Mouse (Mus musculus): ENCODE results near the gene Loxl1.

The Loxl1 gene

DNA sequence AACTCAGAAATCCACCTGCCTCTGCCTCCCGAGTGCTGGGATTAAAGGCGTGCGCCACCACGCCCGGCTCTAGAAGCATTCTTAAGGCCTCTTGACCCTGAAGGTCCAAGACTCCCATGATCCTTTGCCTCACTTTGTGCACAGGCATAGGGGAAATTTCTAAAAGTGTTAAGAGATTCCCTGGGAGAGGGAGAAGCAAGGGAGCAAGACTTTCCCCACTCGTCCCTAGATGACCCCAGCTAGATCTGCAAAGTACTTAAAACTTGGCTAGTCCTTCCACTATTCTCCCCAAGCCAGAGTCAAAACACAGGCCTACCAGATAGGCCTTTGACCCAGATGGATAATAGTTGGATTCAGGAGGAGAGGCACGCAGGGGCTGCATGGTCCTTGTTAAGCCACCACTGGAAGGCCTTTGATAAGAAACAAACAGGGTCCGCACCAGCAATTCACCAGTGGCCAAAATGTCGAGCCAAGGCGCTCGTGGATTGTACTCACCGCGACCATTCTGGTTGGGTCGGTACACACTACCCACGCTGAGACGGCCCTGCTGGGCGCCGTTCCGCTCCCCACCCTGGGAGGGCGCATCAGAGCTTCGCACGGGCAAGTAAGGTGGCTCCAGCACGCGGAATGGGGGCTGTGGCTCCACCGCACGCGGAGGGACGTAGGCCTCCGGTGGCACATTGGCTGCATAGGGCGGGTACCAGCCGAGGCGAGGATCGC is 1.6 kb downstream of the Loxl1 start:
- no peak for DNase-seq (ENCODE audit: low spot score)

DNA sequence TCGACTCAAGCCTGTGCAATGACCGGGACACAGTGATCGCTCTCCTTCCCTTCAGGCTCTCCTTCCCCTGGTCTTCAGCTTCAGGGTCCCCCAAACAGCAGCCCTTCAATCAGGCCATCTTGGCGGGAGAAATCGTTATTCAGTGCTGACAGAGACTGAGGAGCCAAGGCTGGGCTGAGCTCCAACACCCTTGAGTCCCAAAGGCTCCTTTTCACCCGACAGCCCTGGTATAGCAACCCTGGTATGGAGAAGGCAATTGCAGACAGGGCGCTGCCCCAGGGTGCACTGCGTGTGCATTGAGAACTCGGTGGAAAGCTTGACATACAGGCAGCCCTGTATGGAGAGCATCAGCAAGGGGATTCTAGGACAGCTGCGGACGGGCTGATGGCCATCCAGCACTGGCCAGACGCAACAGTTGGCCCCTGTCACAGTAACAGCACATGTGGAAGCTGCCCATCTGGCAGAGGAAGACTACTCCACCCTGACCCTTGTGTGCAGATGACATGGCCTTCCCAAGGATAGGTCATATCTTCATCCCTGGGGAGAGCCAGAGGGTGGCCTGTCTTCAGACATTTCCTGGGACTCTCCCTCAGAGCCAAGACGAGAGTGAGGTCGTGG is 2.8 kb downstream of the Loxl1 start:
- DNase-seq (ENCODE audit: low spot score) = no peak

DNA sequence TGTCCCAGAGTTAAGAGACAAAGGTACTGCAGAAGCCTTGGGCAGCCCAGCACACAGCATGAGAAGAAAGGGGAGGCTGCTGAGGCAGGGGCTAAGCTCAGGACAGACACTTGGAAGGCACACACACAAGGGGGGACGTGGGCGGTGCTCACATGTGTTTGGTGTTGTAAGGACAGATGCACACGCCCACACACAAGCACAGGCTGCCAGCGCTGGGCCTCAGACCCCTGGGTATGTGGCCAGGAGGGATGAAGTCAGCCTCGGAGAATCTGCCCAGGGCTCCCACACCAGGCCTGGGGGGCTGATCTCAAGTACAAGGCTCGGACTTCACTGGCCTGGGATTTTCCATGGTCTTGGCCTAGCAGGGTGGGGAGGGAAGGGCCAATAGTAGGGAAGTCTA is 4.6 kb downstream of the Loxl1 start:
- DNase-seq (ENCODE audit: low spot score) = no peak

DNA sequence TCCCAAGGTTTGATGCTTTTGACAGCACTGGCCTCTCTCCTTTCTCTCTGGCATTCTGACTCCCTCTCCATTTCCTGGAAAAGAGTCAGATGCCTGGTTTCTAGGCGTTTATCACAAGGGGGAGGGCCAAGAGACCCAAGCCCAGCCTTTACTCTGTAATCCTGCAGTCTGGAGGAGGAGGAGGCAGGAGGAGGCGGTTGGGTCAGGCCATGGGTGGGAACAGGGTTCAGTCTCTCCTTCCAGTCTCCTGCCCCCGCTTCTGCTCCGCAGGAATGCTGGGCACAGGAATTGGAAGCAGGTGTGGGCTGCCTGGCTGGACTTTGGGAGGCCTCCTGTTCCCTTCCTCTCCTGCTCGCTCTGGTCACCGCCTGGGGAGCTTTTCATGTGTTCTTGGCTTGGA is 7.3 kb downstream of the Loxl1 start:
- no peak for DNase-seq (ENCODE audit: low spot score)

DNA sequence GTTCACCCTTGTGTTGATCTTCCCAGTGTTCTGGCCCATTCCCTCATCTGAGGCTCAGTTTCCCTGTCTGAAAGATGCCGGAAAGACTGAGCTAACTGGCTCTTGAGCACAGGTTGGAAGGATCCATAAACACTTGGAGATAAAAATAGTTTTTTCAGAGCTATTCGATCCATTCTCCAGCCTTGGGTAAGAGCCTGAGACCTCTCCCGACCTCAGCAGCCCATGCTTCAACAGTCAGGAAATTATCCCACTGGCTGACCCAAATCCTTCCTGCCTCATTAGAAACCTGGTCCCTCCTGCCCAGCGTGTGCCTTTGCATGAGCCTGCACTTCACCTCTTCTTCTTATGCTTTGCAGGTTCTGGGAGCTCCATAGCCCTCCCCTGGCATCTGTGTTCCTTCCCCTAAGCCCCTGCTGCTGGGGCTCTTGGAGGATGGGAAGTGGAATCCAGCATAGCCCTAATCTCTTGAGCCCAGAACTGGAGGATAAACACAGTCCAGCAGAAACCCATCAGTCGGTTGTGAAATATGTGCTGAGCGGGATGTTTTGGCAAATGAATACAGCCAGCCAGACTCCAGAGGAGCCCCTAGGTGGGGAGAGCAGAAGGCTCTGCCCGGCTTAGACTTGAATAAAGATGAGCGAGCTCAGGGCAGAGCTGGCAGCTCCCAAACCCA is 9.3 kb downstream of the Loxl1 start:
- DNase-seq (ENCODE audit: low spot score) = no peak

DNA sequence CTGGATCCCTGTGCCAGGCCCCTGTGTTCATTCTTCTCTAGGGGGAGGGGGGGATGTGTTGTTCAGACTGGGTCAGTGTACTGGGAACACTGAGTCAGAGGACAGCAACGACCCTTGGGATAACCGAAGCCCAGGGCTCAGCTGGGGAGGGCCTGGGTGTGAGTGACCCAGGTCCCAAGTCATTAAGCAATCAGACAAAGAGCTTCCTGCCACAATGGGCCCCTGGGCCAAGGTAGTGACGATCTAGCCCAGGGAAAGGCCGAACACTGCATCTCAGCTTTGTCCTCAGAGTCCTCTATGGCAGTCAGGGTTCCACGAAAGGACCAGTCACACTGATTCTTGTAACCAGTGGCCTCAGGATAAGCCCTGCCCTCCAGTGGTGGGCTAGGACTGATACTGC is 9.9 kb downstream of the Loxl1 start:
- DNase-seq (ENCODE audit: low spot score) = no peak

DNA sequence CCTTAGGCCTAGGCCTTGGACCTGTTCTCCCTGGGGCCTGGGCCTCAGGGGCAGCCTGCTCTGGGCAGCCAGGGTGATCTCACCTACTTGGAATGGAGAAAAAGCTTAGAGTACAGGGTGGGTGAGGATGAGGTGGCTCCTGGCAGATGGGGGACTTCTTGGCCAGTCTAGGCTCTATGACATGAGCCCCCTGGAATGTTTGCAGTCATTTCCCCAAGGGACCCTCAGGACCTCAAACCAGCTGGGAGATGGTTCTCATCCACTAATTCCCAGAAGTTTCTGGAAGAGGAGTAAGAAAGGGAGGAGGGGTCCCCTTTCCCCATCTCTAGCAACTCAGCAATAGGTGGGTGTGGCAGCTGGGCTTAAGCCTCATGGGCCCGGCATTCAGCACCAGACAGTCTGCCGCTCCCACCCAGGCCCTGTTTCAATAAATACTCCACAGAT is 13.6 kb downstream of the Loxl1 start:
- no peak for DNase-seq (ENCODE audit: low spot score)

DNA sequence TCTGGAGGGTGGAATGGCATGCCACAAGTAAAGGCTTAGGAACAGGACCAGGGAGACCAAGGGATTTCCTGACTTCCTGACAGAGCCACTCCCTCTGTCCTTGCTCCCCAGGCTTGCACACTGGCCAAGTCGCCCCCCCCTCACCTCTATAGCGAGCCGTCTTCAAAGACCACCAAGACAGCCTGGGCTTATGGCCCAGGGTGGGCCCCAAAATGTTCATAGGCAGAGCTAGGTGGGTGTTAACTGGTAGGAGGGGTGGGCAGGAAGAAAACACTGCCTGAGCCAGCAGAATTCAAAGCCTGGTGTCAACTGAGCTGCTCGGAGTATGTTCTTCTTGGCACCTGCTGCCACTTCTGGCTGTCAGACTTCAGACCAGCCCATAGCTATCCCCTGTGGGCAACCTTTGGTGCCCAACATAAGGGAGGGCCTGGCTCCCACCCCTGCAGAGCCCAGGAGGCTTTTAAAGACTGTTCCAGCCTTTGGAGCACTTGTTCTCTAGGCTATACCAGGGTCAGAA is 15.0 kb downstream of the Loxl1 start:
- DNase-seq (ENCODE audit: low spot score) = no peak

DNA sequence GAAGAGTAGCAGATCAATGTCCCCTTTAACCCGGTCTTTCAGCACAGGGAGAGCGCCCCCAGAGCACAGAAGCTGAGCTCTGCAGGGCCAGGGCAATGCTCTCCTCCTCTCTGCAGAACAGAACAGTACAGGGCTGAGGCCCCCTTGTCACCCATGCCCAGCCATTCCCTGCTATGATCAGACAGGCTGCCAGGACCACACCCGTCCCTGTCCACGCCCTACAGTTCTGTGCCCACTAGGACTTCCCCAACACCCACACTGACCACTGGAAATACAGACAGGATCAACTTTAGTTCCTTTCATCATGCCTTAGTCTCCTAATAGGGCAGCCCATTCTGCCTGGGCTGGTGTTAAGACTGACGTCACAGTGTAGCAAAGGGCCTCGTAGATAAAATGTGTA is 15.9 kb downstream of the Loxl1 start:
- no peak for DNase-seq (ENCODE audit: low spot score)

DNA sequence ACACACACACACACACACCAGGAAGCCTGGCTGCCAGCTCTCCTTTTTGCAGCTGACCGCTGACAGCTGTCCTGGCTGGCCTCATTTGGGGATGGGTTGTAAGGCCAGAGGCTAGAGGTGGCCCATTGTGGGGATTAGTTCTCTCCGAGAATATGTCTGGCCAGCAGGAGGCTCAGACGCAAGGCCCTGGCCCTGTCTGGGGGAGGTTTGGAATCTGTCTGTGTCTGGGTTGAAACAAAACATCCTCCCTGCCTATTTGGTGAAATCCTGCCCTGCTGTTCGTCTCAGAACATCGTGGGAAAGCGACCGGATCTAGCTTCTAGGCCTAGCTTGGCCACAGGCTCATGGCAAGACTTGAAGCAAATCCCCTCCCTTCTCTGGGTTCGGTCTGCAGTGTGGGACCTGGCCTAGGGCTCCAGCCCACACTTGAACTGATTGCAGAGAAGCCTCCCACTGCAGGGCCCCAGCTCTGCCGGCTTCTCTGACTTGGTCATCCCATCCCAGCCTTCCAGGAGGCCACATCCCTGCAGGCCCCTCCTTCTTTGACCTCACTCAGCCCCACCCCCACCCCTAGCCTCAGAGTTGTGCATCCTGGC is 17.1 kb downstream of the Loxl1 start:
- DNase-seq (ENCODE audit: low spot score) = no peak

DNA sequence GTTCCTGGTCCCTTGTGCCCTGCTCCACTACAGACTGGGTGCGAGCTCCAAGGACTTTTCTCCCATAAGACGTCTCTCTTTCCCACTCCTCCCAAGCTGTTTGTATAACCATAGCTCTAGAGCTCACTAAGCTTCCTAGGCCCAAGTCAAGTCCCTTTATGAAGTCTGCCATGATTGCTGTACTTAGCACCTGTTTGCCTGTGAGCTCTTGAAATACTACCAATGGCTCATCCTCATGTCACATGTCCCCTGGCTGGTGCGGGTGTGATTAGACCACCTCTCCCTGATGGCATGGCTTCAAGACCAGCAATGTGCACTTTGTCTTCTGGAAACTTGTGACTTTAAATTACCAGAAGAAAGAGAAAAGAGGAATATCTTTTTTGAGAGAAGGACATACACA is 17.6 kb downstream of the Loxl1 start:
- DNase-seq (ENCODE audit: low spot score) = no peak

DNA sequence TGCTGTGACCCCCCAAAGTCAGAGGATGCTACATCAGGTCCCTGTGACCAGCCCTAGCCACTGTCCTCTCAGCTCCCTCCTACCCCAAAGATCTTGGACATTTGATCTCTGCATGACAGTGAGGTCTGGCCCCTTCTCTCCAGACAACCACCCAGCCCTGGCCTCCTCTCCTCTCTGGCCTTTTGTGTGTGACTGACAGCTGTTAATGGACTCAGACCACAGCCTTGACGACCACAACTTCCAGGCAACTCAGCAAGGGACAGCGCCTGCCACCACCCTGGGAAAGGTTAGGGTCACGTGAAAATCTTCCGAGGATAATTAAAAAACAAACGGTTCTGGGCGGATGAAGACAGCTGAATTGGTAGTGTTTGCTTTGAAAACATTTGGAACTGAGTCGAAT is 18.5 kb downstream of the Loxl1 start:
- no peak for DNase-seq (ENCODE audit: low spot score)

DNA sequence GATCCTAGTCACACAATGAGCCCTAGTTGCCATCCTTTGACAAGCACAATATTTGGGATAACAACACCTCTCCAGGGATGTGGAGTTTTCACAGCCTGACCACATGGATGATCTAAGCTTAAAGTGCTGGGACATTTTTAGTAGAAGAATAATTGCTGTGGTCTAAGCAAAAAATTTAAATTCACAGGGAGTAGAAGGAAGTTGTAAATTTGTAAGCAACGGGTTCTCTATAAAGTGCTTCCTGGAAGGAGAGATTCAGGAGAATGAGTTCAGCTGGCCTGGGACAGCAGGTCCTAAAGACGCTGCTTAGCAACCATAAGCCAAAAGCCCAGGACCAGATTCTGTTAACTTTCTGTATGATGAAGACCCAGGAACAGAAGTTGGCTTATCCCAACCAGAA is 23.1 kb downstream of the Loxl1 start:
- no peak for DNase-seq (ENCODE audit: low spot score)

DNA sequence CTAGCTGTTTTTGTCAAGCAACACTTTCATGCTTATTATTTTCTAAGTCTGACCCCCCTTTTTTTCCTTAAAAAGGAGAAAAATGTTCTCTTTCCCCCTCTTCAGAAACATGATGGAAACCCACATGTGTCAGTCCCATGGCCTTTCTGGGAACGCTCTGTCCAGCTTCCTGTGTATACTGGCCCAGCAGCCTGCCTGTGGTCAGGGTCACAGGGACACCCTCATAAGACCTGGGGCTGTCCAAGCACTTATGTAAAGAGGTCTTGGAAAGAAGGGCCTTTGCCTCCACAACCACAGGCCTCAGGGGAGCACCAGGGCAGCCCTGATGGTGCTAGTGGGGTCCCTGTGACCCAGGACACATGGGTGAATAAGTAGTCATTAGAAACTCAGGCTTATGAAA is 23.9 kb downstream of the Loxl1 start:
- no peak for DNase-seq (ENCODE audit: low spot score)

DNA sequence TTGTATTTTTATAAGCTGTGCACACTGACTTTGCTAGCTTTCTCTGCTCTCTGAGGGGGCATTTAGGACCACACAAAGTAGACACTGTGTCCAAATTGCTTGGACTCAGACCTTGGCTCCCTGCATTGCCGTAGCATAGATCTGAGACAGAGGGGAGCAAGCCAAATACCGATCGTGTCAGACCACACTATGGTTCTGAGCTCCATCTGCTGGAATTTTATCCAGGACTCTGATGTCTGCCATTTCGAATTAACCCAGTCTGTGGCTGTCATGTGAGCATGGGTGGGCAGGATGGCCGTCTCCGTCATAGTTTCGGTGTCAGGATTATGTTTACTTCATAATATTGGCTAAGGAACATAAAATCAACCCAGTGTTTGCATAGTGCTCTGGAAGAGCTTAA is 29.6 kb downstream of the Loxl1 start:
- DNase-seq (ENCODE audit: low spot score) = no peak

DNA sequence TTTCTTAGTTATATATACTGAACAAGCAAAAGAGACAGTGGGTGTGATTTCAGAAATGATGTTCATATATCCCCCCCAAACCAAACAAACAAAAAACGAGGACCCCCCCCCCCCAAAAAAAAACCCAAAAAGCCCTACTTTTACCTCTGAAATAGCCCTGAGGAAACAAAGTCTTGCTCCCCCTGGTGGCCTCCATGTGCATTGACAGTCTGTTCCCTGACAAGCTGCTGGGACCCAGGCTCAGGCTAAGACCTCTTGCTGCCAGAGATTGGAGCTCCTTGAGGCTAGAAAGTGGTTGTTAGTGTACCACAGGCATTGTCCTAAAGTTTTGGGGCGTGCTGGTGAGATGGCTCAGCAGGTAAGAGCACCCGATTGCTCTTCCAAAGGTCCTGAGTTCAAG is 31.4 kb downstream of the Loxl1 start:
- DNase-seq (ENCODE audit: low spot score) = no peak

DNA sequence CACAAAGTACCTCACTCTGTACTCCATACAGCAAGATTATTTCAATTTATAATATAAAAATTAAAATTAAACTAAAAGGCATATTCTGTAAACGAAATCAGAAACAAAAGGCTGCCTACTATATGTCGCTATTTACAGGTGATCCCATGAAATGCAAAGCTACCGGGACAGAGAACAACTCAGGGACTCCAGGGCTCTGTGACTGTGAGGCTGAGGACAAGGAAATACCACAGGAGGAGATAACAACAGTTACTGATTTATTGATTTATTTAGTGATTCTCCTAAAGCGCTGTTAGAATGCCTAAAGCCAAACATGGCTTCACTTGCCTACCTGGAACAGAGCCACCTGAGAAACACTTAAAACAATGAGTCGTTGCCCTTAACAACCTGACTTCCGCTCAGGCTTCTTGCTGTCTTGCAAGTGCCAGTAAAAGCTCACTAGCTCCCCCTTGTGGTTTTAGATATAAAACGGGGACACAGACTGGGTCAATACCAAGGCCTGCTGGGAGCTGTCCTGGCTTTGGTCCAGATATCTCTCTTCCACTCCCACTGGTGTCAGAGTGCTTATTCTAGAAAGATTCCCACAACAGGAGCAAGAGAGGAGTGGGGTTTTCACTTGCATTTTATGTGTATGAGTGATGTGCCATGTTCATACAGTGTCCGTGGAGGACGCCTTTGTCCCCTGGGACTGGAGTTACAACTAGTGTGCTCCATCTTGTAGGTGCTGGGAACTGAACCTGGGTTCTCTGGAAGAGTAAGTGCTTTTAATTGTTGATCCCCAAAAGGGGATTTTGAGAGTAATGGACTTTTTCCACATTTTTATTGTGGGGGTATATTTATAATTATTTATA is 32.5 kb downstream of the Loxl1 start:
- DNase-seq (ENCODE audit: low spot score) = peak; percentile 64

DNA sequence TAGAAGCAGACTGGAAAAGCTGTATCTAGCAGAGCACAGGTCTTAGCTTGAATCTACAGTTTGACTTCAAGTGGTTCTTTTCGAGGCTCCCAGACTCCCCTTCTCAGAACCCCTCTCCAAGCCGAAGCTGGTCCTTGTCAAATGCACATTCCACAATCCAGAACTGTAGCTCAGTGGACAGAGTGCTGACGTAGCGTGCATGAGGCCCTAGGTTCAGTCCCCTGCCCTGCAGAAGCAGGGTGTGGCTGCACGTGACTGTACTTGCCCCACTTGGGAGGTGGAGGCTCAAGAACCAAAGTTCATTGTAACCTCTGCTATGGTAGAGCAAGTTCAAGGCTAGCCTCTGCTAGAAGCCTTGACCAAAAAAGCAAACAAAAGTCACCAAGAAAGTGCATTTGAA is 33.2 kb downstream of the Loxl1 start:
- DNase-seq (ENCODE audit: low spot score) = no peak

DNA sequence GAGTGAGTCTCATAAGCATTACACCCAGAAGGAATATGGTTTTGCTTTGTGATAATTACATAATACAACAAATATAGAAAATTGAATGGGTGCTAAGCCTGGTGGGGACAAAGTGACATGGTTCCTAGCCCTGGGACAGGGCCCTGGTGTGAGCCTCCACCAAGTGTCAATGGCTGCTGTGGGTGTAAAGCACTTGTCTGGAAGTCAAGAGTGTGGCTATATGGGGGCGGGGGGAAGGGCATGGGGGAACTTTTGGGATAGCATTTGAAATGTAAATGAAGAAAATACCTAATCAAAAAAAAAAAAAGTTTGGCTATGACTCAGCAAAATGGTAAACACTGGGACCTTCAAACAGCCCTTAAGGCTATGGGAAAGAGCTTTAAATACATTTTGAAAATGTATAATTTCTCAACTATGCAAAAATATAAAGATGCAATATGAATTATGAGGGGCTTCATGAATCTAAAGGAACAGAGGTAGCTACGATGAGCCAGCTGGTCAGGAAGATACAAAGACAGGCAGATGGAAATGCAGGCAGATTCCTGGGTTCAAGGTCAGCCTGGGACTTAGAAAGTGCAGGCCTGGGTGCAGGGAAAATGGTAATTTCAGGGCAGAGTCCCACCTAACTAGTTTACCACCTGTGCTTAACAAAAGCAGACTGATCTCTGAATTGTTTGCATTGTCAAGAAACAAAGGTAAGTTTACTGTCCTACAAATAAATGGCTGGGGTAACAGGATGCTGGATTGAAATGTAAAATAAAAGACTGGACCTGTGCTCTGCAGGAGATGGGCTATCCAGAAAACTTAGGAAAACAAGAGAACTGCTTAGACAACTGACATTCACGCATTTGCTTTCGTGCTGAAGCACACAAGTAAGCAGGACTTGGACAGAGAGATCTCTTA is 33.9 kb downstream of the Loxl1 start:
- DNase-seq (ENCODE audit: low spot score) = no peak

DNA sequence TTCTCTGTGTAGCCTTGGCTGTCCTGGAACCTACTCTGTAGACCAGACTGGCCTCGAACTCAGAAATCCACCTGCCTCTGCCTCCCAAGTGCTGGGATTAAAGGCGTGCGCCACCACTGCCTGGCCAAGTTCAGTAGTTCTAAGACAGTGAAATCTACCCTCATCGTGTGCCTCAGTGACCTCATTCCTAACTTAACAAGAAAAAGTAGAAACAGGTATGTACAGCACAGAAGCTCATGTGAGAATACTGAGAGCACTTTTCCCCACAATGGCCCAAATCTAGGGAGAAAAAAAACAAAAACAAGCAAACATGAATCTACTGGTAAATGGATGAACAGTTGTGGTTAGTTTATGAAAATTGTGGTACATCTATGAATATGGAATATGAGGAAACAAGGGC is 34.7 kb downstream of the Loxl1 start:
- DNase-seq (ENCODE audit: low spot score) = no peak

DNA sequence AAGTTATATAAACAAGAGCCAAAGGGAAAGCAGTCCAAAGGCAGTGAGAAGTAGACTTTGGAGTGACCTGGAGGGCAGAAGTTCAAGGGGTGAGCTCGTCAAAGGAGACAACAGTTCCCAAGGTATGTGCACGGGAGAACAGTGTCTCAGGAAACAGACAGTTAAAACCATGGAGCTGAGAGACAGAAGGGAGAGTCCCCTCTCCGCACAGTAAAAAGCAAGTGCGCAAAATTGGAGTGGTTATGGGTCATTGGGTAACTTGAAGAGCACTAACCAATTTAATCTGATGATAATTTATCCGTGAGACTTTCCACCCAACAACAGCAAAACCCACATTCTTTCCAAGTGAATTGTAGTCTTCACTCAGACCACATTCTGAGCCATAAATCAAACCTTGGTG is 36.6 kb downstream of the Loxl1 start:
- no peak for DNase-seq (ENCODE audit: low spot score)
